Mouse (Mus musculus) lung, postnatal 4 days (tissue): Measurements from ENCODE around the gene Trim13.

Source experiments
- DNase-seq, 2 experiments: peaks; one replicate each; pipeline ENCODE4 v3.0.0; 2021

The Trim13 gene

DNA sequence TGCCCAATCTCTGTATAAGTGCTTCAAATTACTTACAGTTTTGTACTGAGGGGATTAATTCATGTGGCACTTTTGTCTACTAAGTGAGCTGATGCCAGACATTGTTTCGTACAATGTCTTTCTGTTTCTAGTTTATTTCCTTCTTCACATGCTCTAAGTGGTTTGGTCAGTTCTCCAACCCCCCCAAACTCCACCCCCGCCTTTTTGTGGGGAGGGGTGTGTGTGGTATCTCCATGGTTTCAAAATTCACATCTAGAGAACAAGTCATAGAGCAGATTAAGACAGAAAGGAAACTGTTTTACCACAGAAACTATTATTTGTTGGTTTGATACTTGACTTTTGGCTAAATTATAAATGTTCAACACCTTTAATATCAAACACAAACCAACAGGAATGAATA is 22.3 kb downstream of the Trim13 start:
- no peak for DNase-seq

DNA sequence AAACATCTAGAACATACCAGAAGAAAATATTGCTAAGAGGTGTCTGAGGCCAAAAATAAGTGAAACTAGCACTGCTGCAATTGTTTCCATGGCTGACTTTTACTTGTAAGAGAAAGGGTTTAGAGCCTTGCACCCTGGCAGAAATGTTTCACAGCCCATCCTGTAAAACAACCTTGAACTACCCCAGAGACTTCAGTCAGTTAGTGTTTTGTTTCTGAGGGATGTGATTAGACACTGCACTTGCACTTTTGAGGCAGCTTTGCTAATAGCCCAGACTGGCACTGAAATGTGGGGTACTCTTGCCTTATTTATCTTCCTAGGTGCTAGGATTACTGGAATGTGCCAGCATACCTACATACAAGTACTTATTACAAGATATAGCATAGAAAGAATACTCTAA is 37.9 kb downstream of the Trim13 start:
- DNase-seq, result no peak

DNA sequence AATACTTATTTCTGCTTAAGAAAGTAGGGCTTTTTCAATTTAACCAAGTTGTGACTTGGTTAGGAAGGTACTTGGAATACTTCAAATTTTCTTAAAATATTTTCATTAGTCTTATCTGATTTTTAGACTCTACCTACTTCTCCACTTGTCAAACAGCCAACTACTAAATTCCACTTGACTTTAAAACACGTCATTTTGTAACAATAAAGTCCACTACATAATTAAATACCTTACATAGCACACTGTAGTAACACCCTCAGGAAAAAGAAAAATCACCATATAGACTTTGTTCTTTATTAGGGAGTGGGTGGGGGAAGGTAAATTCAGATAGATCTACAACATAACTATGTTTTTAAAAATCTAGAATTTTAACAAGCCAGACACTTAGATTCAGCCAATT is 44.6 kb downstream of the Trim13 start:
- no peak for DNase-seq

DNA sequence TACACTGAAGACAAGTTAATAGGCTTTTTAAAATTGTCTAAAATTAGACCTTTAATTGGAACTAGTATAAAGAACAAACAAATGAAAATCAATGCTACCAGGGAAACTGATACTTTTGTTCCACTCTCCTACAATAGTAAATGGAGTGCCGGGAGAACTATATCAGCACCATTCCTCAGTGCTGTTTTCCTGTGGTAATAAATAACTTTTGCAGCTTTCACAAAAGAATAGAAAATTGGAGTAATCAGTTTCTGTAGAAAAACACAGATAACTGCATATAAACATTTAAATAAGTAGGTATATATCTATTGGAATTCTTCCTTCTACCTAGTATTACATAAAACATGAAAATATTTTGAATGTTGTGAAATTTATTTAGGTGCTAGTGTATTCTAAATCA is 47.5 kb downstream of the Trim13 start:
- DNase-seq, result no peak

DNA sequence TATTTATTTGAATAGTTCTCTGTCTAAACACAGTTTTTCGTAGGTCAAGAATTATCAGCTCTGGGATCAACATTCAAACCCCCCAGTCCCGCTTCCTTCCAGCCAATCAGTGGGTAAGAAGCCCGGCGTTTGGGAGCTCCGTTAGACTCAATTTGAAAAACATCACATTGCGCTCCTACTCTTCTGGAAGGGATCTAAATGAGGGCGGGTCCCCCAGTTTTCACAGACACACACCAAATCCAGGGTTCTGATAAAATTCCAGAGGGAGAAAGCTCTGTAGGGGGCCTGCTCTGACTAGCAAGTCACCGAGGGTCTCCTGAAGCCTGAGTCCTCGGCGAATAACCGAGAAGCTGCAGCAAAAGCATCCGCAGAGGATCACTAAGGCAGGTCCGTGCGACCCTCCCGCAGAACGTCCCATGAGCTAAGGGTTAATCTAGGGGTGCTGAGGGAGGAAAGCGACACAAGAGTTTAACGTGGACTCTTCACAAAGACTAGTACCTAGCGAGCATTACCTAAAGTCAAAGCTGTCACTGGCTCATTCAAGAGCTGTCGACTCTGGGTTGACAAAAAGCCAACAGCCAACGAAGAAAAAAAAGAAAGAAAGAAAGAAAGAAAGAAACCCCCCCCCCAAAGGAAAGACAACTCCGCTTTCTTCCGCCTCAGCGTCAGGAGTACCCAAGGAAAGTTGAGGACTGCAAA is 49.3 kb downstream of the Trim13 start:
- peak; percentile 38 to 56 for DNase-seq

DNA sequence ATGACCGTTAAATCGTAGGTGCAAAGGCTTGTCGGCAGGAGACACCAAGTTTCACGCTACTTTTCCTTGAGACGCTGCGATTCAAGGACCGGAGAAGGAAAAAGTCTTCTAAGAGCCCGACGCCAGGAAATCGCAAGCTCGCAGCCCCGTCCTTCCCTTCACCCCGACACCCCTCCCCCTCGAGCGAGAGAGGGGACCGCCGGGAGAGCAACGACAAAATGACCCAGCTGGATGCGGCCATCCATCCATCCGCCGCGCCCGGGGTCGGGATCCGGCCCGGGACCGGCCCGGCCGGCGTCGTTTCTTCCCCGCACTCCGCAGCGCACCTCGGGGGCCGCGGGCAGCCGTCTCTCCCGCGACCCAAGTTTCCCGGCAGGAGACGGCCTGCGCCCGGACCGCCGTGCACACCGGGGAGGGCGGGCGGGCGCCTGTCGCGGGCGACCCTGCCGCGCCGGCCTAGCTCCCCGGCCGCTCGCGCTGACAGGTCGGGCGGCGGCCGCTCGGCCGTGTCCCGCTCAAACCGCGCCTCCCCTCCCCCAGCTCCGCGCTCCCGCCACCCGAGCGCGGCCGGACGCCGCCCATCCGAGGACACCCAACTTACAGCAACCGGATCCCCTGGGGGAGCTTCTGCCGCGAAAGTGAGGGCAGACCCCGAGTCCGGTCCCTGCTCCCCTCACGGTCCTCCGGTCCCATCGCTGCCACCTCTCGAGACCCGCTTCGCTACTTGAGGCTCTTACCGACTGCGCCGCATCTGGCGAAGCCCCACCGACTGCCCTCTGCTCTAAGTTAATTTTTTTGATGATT is 50.0 kb downstream of the Trim13 start:
- DNase-seq, result peak; percentile 70 to 71

DNA sequence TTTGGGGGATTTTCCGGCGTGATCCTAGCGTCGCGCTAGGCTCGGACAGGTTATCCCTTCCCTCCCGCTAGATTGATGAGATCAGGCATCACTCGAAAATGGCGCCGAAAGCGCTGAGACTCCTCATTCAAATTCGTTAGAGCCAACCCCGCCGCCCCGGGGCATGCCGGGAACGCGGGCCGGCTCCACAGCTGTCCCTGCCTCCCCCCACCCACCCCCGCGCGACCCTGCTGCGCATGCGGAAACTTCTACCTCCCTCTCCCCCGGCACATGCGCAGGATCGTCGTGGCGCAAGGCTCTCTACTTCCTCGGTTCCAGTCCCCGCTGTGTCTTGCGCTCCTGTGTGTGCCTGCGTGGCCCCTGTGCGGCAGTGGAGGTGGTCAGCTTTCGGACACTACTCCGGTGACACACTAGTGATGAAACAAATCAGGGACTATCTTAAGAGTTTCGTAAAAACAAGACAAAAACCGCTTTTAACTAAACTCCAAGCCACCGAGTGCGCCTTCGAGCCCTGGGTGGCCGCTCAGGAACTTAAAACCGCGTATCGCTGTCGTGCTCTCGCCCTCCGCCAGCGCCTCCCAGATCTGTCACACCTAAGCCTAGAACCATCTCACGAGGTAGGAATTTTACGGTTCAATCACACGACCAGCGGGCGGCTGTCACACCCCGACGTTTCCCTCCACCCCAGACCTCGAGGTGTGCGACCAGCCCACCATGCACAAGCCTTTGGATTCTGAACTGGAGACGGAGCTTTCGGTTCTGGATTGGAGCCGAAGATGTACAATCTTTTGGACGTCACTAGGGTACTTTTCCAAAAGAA is 50.8 kb downstream of the Trim13 start:
- DNase-seq, result peak; percentile 96 to 97

DNA sequence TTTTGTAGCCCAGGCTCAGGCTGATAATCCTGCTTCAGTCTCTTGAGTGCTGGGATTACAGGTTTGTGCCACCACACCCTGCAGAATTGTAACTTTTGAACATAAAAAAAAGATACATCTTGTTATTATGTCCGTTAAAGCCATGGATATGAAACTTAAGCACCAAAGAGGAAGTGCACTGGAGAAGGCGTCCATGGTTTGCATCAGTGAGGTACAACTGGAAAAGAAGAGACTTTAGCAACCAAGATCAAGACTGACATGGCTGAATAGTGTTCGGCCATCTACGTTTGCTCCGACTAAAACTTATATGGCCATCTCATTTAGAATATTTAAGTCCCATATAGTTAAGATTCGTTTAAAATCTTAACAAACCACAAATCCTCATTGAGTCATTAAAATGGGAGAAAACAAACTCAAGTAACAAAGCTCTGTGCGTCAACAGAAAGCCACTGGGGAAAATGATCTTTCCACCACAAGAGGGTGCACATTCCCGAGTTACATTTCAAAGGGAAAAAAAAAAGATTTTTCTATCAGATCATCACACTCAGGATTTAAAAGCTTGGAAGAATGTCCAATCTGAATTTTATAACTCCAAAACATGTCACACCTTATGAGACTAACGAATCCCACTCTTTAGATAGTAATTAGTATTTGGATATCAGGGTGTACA is 52.4 kb downstream of the Trim13 start:
- DNase-seq, result peak in 1 of 2 experiments; percentile 59
